Mouse (Mus musculus): ENCODE results near the gene Nudt9.

Nudt9 gene

GRCm38 (mm10) chr5:104036686-104037085 is 9.4 kb upstream of the Nudt9 start:
- no peak for DNase-seq (ENCODE audit: low spot score)

- DNase-seq (ENCODE audit: low spot score) = peak; percentile 66
These were observed 6.8 kb upstream of the Nudt9 start for GRCm38 (mm10) chr5:104039154-104039932.

- DNase-seq (ENCODE audit: low spot score) = no peak
These were observed 3.2 kb upstream of the Nudt9 start for GRCm38 (mm10) chr5:104042906-104043305.

GRCm38 (mm10) chr5:104043704-104044103 is 2.4 kb upstream of the Nudt9 start:
- no peak for DNase-seq (ENCODE audit: low spot score)

GRCm38 (mm10) chr5:104047200-104048105 is 1.3 kb downstream of the Nudt9 start:
- DNase-seq (ENCODE audit: low spot score) = no peak

GRCm38 (mm10) chr5:104048139-104048538 is 2.0 kb downstream of the Nudt9 start:
- DNase-seq (ENCODE audit: low spot score) = peak; percentile 29

GRCm38 (mm10) chr5:104052956-104053355 is 6.8 kb downstream of the Nudt9 start:
- DNase-seq (ENCODE audit: low spot score) = no peak

GRCm38 (mm10) chr5:104054938-104055337 is 8.8 kb downstream of the Nudt9 start:
- no peak for DNase-seq (ENCODE audit: low spot score)

- no peak for DNase-seq (ENCODE audit: low spot score)
These were observed 9.7 kb downstream of the Nudt9 start for GRCm38 (mm10) chr5:104055816-104056215.

GRCm38 (mm10) chr5:104056295-104056694 is 10.2 kb downstream of the Nudt9 start:
- DNase-seq (ENCODE audit: low spot score) = no peak

GRCm38 (mm10) chr5:104058021-104058420 is 11.9 kb downstream of the Nudt9 start:
- peak; percentile 65 for DNase-seq (ENCODE audit: low spot score)

- no peak for DNase-seq (ENCODE audit: low spot score)
These were observed 13.5 kb downstream of the Nudt9 start for GRCm38 (mm10) chr5:104059628-104060027.

- DNase-seq (ENCODE audit: low spot score) = no peak
These were observed 14.3 kb downstream of the Nudt9 start for GRCm38 (mm10) chr5:104060429-104060828.

- DNase-seq (ENCODE audit: low spot score) = no peak
These were observed 16.0 kb downstream of the Nudt9 start for GRCm38 (mm10) chr5:104061936-104062772.

- no peak for DNase-seq (ENCODE audit: low spot score)
These were observed 16.9 kb downstream of the Nudt9 start for GRCm38 (mm10) chr5:104062773-104063551.

GRCm38 (mm10) chr5:104068751-104069150 is 22.6 kb downstream of the Nudt9 start:
- peak; percentile 16 for DNase-seq (ENCODE audit: low spot score)

GRCm38 (mm10) chr5:104071048-104071447 is 24.9 kb downstream of the Nudt9 start:
- DNase-seq (ENCODE audit: low spot score) = no peak

- peak; percentile 66 for DNase-seq (ENCODE audit: low spot score)
These were observed 26.3 kb downstream of the Nudt9 start for GRCm38 (mm10) chr5:104072272-104072886.

- no peak for DNase-seq (ENCODE audit: low spot score)
These were observed 27.5 kb downstream of the Nudt9 start for GRCm38 (mm10) chr5:104073602-104074001.

- DNase-seq (ENCODE audit: low spot score) = peak; percentile 73
These were observed 28.3 kb downstream of the Nudt9 start for GRCm38 (mm10) chr5:104074388-104074787.

GRCm38 (mm10) chr5:104076361-104076760 is 30.3 kb downstream of the Nudt9 start:
- no peak for DNase-seq (ENCODE audit: low spot score)
